Mouse (Mus musculus) B cell, adult 2 months (primary cell): ENCODE results near the gene C1qtnf5.

ENCODE experiments used
- DNase-seq, 2 experiments: peaks; one replicate each; pipeline ENCODE4 v3.0.0; 2022

C1qtnf5 gene

GRCm38 (mm10) chr9:44133287-44133686 lies 26.2 kb downstream of the C1qtnf5 start:
- DNase-seq, result no peak

GRCm38 (mm10) chr9:44134101-44134850 lies 27.2 kb downstream of the C1qtnf5 start, which contains the start of gene Mcam:
Gene Mcam (plus strand): TSS chr9:44134469.
- peak in 1 of 2 experiments; percentile 27 for DNase-seq

GRCm38 (mm10) chr9:44134851-44135730 lies 28.0 kb downstream of the C1qtnf5 start:
- peak; percentile 42 to 44 for DNase-seq

- no peak for DNase-seq
Measured at GRCm38 (mm10) chr9:44135731-44136411, 28.8 kb downstream of the C1qtnf5 start.

GRCm38 (mm10) chr9:44137846-44138245 lies 30.8 kb downstream of the C1qtnf5 start:
- no peak for DNase-seq

- no peak for DNase-seq
Measured at GRCm38 (mm10) chr9:44141951-44142350, 34.9 kb downstream of the C1qtnf5 start.

- no peak for DNase-seq
Measured at GRCm38 (mm10) chr9:44143421-44143820, 36.4 kb downstream of the C1qtnf5 start.

GRCm38 (mm10) chr9:44144023-44144717 lies 37.1 kb downstream of the C1qtnf5 start:
- no peak for DNase-seq

- no peak for DNase-seq
Measured at GRCm38 (mm10) chr9:44144718-44145060, 37.6 kb downstream of the C1qtnf5 start.

GRCm38 (mm10) chr9:44147290-44147689 lies 40.2 kb downstream of the C1qtnf5 start:
- DNase-seq, result peak; percentile 31 to 42
